Mouse (Mus musculus): ENCODE results near the gene Gm21209. TPM values are rescaled to one million over a fixed set of nuclear protein-coding genes. Genes with fewer than 3 reads are reported as not detected.
"Not testable (repeated sequence)": the region's sequence is repeated elsewhere in the genome, so short reads cannot be mapped to it uniquely, and the experiment has no call there.

Gm21209 gene
- polyA plus RNA-seq (2015; fragmentation: Nextera tagmentation; extraction: Ambion mirVana), result not detected in 2 replicates

DNA sequence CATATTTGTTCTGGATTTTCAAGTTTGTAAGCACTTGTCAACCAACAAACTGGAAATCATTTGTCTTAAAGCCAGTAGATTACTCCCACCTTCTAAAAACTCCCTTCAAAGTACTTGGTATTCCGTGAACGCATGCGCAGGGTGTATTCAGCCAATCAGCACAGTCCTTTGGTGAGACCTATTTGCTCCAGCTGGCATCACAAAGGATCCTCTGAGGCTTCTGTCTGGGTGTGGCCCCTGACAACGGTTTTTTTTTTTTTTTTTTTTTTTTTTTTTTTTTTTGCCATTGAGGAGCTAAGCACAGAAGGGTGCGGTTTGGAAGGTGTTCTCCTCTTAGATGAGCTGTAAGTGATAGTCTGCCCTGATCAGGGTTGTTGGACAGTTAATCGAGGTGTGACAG is at the start of gene Gm21209:
Gene Gm21209, plus strand, starts transcription at position 301 of the 400 bp plus-strand sequence.
- H3K4me2 ChIP-seq (ENCODE audit: low read depth, low read length); H3K9ac ChIP-seq (ENCODE audit: low read depth, low read length); H3K4me1 ChIP-seq (ENCODE audit: control insufficient read depth, insufficient read depth, low read length); H3K36me3 ChIP-seq (ENCODE audit: control insufficient read depth, insufficient read depth, low read length); H3K9me3 ChIP-seq (ENCODE audit: control insufficient read depth, low read length); H3K27me3 ChIP-seq (replicated peaks; ENCODE audit: control insufficient read depth, insufficient read depth, low read length); H3K4me3 ChIP-seq (ENCODE audit: low read length); ATAC-seq; H3K27ac ChIP-seq (ENCODE audit: low read length): not testable (repeated sequence)
- WGBS, result no CpG with 5 or more reads among the region's 6 CpGs

Data from intestine, embryonic 16.5 days (tissue).